Mouse (Mus musculus) hindbrain, embryonic 14.5 days (tissue): Measurements from ENCODE around the gene Psmg4. TPM values are rescaled to one million over a fixed set of nuclear protein-coding genes. Genes with fewer than 3 reads are reported as not detected.

Source experiments
- ATAC-seq: fragments of 200-750 bp; cut with Nextera tagmentation; 2 replicates; pipeline ENCODE4 v1.8.0; 2017; ENCODE audit warnings: moderate number of reproducible peaks, mild to moderate bottlenecking, moderate TSS enrichment, moderate library complexity; ENCODE audit not compliant: low FRiP score
- DNase-seq: peaks from one replicate; pipeline ENCODE4 v3.0.0-alpha.2; 2015; ENCODE audit warnings: low spot score
- H3K27ac ChIP-seq: fragments of 300-500 bp; sonication (generic); 2 replicates; pipeline ENCODE4 v1.5.1; 2014; ENCODE audit warnings: mild to moderate bottlenecking, moderate library complexity
- H3K27me3 ChIP-seq: fragments of 300-500 bp; sonication (generic); 2 replicates; pipeline ENCODE4 v1.6.1; 2014; ENCODE audit warnings: mild to moderate bottlenecking, low read length, mixed read lengths; ENCODE audit not compliant: control insufficient read depth, insufficient read depth
- H3K36me3 ChIP-seq: fragments of 300-500 bp; sonication (generic); replicated peaks from 2 replicates; pipeline ENCODE4 v1.6.1; 2014; ENCODE audit not compliant: control insufficient read depth, insufficient read depth
- H3K4me1 ChIP-seq: fragments of 300-500 bp; sonication (generic); replicated peaks from 2 replicates; pipeline ENCODE4 v1.6.1; 2014; ENCODE audit warnings: antibody characterized with exemption, low read length, mixed read lengths; ENCODE audit not compliant: control insufficient read depth, insufficient read depth
- H3K4me2 ChIP-seq: fragments of 300-500 bp; sonication (generic); replicated peaks from 2 replicates; pipeline ENCODE4 v1.6.1; 2014; ENCODE audit warnings: mild to moderate bottlenecking, moderate library complexity
- H3K4me3 ChIP-seq: fragments of 300-500 bp; sonication (generic); replicated peaks from 2 replicates; pipeline ENCODE4 v1.5.1; 2014; ENCODE audit warnings: mild to moderate bottlenecking, low read length
- H3K9ac ChIP-seq: fragments of 300-500 bp; sonication (generic); 2 replicates; pipeline ENCODE4 v1.6.1; 2014
- H3K9me3 ChIP-seq: fragments of 300-500 bp; sonication (generic); 2 replicates; pipeline ENCODE4 v1.6.1; 2016; ENCODE audit warnings: low read length; ENCODE audit not compliant: control insufficient read depth
- WGBS: fragments of 180-500 bp; shearing (Covaris S2); extraction: QIAGEN DNeasy Blood & Tissue Kit; methylation state at CpG from one replicate; pipeline ENCODE4 v1.1.7; 2014; 5-methylcytosine and 5-hydroxymethylcytosine counted together
- polyA plus RNA-seq: library from polyadenylated mRNA; unstranded; fragments of >200 nt; fragmentation: Nextera tagmentation; extraction: Ambion mirVana; gene quantifications from 2 replicates; pipeline ENCODE4 v1.2.1, GENCODE M21; 2014

Gene Psmg4
- polyA plus RNA-seq, 1 experiment from 2014 or later: 87.0 TPM

DNA sequence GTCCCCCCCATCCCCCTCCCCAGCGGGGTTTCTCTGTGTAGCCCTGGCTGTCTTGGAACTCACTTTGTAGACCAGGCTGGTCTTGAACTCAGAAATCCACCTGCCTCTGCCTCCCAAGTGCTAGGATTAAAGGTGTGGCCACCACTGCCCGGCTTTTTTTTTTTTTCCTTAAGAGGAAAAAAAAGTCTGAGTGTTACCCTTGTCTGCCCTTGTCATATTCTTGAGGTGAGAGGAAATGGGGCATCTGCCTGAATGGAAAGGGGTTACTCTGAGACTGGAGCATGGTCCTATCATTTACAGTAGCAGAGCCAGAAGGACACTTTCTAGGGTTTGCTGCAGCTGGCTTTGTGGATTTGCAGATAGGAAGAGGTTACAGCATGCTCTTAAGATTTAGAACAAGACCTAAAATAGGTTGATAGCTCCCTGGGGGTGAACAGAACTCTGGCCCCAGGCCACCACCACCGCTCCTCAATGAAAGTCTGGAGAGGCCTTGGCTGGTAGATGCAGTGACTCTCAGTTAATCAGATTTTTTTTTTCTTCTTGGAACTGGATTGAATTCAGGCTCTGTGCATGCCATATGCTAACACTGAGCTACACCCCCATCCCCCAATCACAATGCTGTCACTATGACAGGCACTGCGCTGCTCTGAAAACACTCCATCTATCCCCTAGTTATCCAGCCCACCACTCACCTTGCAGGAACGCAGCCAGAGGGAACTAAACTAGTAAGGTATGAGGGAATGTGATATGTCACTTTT, 9.3 kb upstream of the Psmg4 start:
- Histone ChIP-seq H3K9ac (no peak overlapping the region), H3K27me3 (no peaks in the 10 kb centered on the region), H3K4me1 (peaks cover 25% of the 10 kb centered on the region), H3K4me2 (peak overlapping the region; percentile 40; the same call in 1 of the 2 replicates), H3K4me3 (no peak overlapping the region), H3K36me3 (no peaks in the 10 kb centered on the region), H3K27ac (peak overlapping the region; percentile 66), H3K9me3 (no peaks in the 10 kb centered on the region)
- peak; percentile 40 for DNase-seq
- no peak for ATAC-seq
- 63% methylated on average over 4 of the region's 5 CpGs for WGBS

DNA sequence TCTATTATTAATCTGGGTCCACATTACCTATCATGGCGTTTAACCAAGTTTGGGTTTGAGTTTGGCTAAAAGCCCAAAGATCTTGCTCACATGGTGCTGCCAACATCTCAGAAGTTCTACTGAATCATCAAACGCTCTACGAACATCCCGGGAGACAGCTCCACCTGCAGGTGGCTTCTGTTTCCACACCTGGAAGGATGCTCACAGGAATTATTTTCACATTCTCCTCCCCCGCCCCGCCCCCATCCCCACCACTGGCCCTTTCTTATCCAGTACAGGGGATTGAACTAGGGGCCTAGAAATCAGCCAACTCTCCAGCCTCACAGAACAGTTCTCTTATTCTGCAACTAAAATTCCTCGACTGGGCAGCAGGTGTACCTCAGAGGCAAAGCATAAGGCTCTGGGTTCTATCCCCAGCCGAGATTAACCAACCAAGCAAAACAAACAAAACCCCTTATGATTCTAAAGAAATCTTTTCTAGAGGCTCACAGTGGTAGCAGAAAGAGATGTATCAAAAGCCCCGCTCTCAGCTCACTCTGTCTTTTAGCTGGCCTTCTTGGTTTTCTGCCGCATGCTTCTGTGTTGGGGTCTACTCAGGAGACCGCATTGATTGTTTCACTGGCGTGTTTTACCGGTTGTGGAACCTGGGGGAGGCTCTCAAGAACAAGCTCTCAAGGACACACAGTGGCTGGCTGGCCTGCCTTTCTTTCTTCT, 8.4 kb upstream of the Psmg4 start:
- H3K9ac ChIP-seq: peak overlapping the region; percentile 12; the same call in 1 of the 2 replicates

DNA sequence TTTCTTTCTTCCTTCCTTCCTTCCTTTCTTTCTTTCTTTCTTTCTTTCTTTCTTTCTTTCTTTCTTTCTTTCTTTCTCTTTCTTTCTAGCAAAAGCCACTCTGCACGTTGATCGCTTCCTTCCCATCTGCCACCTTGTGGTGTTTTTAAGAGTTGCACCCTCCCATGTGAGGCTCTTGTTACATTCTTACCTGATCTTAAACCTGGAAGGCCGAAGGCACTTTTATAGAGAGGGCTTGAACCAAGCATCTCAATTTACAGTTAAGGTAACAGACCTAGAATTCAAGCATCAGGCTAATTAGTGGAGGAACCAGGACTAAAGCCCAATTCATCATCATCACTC, 7.9 kb upstream of the Psmg4 start:
- DNase-seq: peak; percentile 84
- Histone ChIP-seq H3K9ac (0 out of 2 replicates have a peak overlapping the region, but pooled peaks have one; percentile 17), H3K4me2 (peak overlapping the region; percentile 40), H3K4me1 (peaks cover 18% of the 10 kb centered on the region), H3K27me3 (no peaks in the 10 kb centered on the region), H3K4me3 (peak overlapping the region; percentile 12), H3K9me3 (no peaks in the 10 kb centered on the region), H3K27ac (peak overlapping the region; percentile 79), H3K36me3 (no peaks in the 10 kb centered on the region)
- no peak for ATAC-seq
- WGBS: 34% methylated on average over 3 of the region's 3 CpGs

More for the DNA sequence above, 8.4 kb upstream of the Psmg4 start:
- peak overlapping the region; percentile 40 for H3K4me2 ChIP-seq
- peaks cover 23% of the 10 kb centered on the region for H3K4me1 ChIP-seq
- H3K4me3 ChIP-seq: peak overlapping the region; percentile 12
- DNase-seq (peak; percentile 81), ATAC-seq (peak; percentile 42; the same call in 1 of the 2 replicates)
- 38% methylated on average over 13 of the region's 13 CpGs for WGBS
- H3K36me3 ChIP-seq: no peaks in the 10 kb centered on the region
- H3K27ac ChIP-seq: peak overlapping the region; percentile 79
- H3K9me3 ChIP-seq: no peaks in the 10 kb centered on the region
- no peaks in the 10 kb centered on the region for H3K27me3 ChIP-seq

DNA sequence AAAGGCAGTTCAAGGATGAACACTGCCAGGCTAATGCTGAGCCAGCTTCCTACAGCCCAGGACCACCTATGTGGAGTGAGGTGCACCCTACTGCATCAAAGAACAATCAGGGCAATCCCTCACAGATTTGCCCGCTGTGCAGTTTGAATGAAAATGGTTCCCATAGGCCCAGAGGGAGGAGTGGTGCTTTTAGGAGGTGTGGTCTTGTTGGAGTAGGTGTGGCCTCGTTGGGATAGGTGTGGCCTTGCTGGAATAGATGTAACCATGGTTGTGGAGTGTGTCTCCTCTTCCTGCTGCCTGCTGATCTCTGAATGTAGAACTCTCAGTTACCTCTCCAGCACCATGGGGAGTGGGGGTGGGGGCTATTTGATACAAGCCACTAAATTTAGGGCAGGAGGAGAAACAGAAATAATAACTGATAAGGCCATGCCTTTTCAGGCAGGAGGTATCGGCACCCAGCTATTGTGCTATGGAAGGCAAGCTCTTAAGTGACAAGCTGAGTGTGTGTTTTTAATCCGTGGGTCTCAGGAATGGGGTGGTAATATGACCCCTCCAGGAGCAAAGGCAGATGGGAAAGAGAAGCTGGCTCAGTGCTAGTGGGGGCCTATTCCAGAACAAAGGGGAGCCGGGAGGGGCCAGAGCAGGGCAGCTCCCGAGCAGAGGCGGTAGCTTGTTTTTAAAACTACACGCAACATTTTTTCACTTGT, 6.5 kb upstream of the Psmg4 start:
- Histone ChIP-seq H3K4me1 (0 out of 2 replicates have a peak, but pooled peaks cover 9% of the 10 kb centered on the region), H3K27ac (peak overlapping the region; percentile 18; the same call in 1 of the 2 replicates), H3K9me3 (no peaks in the 10 kb centered on the region), H3K27me3 (no peaks in the 10 kb centered on the region), H3K4me3 (no peak overlapping the region), H3K4me2 (no peak overlapping the region), H3K36me3 (no peaks in the 10 kb centered on the region), H3K9ac (no peak overlapping the region)
- no peak for ATAC-seq
- no peak for DNase-seq
- 68% methylated on average over 8 of the region's 8 CpGs for WGBS

DNA sequence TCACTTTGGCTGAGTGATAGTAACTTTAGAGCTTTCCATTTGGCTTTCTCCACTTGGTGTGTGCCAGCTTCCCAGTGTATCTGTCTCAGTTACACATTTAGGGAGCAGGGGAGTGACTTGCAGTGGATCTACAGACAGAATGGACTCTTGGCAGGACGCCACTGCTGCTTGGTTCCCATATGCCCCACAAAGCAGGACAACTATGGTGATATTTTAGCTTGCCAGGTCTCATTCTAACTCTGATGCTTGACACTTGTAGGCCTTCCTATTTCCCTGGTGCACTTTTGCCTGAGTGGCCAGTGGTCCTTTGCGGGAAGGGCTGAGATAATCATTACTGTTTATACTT, 6.0 kb upstream of the Psmg4 start:
- Histone ChIP-seq H3K9ac (no peak overlapping the region), H3K9me3 (no peaks in the 10 kb centered on the region), H3K27ac (peak overlapping the region; percentile 18; the same call in 1 of the 2 replicates), H3K4me2 (no peak overlapping the region), H3K36me3 (no peaks in the 10 kb centered on the region), H3K4me1 (peaks cover 9% of the 10 kb centered on the region; the same call in 1 of the 2 replicates), H3K27me3 (no peaks in the 10 kb centered on the region), H3K4me3 (no peak overlapping the region)
- 62% methylated on average over 2 of the region's 2 CpGs for WGBS
- ATAC-seq (no peak), DNase-seq (peak; percentile 50)

DNA sequence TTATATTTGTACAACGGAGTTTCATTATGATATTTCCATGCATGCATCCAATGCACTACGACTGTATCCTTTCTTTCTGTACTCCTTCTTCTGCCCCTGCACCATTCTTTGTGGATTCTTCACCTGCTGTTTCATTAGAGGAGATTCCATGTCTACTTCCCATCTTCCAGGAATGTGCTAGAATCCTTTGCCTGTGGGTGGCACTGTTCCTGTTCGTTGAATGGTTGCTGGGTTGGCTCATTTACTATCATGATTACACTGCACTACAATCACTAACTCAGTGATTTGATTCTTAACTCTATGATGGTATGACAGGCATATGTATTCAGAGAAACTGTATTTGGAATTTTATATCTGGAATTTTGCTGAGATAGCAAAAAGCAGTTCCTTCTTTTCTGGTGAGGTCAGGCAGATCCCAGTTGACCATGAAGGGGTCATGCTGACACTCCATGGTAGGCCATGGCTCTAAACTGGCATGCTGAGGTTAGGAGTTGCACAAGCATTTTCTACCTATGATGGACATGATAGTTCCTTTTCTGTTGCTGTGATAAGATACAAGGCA, 5.1 kb upstream of the Psmg4 start:
- no peaks in the 10 kb centered on the region for H3K36me3 ChIP-seq
- peaks cover 17% of the 10 kb centered on the region for H3K4me1 ChIP-seq
- H3K9ac ChIP-seq: no peak overlapping the region
- no peak overlapping the region for H3K4me2 ChIP-seq
- ATAC-seq (no peak), DNase-seq (no peak)
- WGBS: 94% methylated on average over 3 of the region's 3 CpGs
- H3K4me3 ChIP-seq: no peak overlapping the region
- H3K27me3 ChIP-seq: no peaks in the 10 kb centered on the region
- no peak overlapping the region for H3K27ac ChIP-seq
- H3K9me3 ChIP-seq: no peaks in the 10 kb centered on the region

DNA sequence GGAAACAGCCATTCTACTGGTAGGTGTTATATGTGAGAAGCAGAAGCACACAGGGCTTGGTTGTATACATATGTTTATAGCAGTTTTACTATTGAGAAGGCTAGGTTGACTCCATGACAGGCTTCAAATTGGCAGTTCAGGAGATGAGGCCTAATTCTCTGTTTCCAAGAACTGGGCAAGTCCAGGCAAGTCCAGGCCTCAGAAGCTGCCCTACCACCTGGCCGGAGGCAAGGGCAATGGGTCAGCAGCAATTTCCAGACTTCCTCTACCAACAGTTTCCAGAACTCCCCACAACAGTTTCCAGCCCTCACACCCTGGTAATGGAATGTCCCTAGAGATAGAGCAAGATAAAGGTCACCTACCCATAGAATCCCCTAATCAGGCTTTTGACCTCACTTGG, 2.8 kb upstream of the Psmg4 start:
- ATAC-seq (no peak), DNase-seq (no peak)
- Histone ChIP-seq H3K4me1 (peaks cover 16% of the 10 kb centered on the region), H3K4me3 (no peak overlapping the region), H3K9me3 (no peaks in the 10 kb centered on the region), H3K4me2 (no peak overlapping the region), H3K9ac (no peak overlapping the region), H3K27ac (no peak overlapping the region), H3K36me3 (no peaks in the 10 kb centered on the region), H3K27me3 (no peaks in the 10 kb centered on the region)
- WGBS: 94% methylated on average over 1 of the region's 1 CpGs

DNA sequence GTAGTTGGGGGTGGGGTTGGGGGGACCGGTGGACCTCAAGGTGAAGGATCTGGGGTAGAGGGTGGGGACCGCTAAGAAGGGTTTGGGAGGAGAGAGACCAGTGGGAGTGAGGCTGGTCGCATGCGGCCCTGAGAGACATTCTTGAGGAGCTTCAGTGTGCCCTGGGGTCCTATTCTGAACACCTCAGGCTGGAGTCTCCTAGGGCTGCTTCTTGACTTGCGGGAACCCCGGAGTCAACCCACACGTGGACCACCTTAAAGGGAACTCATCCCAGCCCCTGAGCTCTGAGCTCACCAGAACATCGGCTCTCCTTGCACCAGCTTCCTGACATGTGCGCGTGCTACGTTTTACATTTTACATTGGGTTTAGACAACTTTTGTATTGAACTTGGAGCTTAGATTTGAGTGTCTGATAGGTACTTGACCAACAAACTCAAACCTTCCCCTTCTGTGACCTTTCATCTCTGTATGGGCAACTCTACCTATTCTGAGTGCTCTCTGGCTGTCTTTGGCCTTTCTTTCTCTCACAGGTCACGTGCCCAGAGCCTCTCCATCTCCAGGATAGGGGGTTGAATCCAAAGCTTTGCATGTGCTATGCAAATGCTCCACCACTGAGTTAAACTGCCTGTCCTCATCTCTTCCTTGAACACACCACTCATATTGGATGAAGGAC, 676 bp downstream of the Psmg4 start:
- Histone ChIP-seq H3K4me1 (peaks cover 16% of the 10 kb centered on the region), H3K36me3 (peaks cover 9% of the 10 kb centered on the region), H3K4me3 (peak overlapping the region; percentile 69), H3K9ac (peak overlapping the region; percentile 70), H3K4me2 (peak overlapping the region; percentile 77), H3K9me3 (no peaks in the 10 kb centered on the region), H3K27ac (peak overlapping the region; percentile 92), H3K27me3 (no peaks in the 10 kb centered on the region)
- ATAC-seq (peak; percentile 81; the same call in 1 of the 2 replicates), DNase-seq (no peak)
- WGBS: 41% methylated on average over 12 of the region's 12 CpGs
